Mouse (Mus musculus) frontal cortex, postnatal 25 days (tissue): ENCODE results near the gene Fam229a.
A peak's percentile ranks its signal among the peaks of the same experiment; 100 is the strongest.
"Not testable (repeated sequence)": the region's sequence is repeated elsewhere in the genome, so short reads cannot be mapped to it uniquely, and the experiment has no call there.

ENCODE experiments used
- DNase-seq, 2 experiments: peaks; one replicate each; pipeline ENCODE4 v3.0.0; 2022; ENCODE audit warnings: low spot score in 2 of 2

Gene Fam229a

DNA sequence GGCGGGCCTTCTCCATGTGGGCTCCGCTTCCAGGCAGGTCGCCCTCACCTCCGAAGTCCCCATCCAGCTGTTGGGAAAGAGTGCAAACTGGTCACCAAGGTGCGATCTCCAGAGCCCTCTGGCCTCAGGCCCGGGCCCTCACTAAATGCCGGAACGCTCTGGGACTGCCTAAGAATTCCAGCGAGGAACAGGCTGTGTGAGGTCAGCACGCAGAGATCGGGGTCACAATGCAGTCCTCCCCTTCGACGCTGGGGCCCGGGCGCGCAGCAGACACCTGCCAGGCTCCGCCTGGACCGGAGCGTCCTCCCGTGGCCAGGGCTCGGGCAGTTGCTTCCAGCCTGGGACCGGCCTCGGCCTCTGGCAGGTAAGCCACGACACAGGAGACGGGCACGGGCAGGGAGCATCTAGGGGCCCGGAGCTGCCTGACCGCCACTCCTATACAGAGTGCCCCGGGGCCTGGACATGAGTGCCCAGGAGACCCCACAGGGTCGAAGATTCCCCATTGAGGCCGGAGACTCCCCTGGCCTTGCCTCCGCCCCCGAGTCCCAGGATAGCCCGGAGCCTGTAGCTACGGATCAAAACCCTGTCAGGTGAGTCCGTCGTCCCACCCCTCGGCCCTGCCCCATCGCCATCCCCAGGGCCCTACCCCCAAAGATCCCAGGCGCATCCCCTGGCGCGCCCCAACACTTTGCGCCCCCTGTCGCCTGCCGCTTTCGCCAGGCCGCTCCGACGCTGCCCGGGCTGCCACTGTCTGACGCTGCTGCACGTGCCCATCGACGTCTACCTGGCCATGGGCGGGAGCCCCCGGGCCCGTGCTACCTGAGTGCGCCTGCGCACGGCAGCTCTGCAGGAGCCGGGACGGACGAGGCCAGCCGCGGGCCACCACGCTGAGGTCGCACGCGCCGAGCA lies at the start of gene Fam229a, which contains the start of gene Tssk3:
Gene Fam229a, plus strand, starts transcription at position 219 of the 909 bp plus-strand sequence.
Gene Tssk3, minus strand, starts transcription at position 51 of the 909 bp plus-strand sequence.
- no peak for DNase-seq

GRCm38 (mm10) chr4:129447360-129447759 lies 43.6 kb upstream of the Fam229a start:
- DNase-seq, result no peak

- DNase-seq, result no peak
These were observed 43.0 kb upstream of the Fam229a start for GRCm38 (mm10) chr4:129447778-129448563.

GRCm38 (mm10) chr4:129448713-129449112 lies 42.3 kb upstream of the Fam229a start:
- no peak for DNase-seq

DNA sequence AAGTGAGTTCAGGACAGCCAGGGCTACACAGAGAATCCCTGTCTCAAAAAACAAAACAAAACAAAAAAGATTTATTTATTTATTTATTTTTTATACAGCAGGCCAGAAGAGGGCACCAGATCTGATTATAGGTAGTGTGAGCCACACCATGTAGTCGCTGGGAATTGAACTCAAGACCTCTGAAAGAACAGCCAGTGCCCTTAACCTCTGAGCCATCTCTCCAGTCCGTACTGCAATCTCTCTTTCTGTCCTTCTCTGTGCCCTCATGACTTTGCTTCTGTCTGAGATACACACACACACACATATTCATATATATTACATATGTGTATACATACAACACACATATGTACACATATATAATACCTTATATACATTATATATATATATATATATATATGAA lies 40.1 kb upstream of the Fam229a start:
- DNase-seq, result no peak

DNA sequence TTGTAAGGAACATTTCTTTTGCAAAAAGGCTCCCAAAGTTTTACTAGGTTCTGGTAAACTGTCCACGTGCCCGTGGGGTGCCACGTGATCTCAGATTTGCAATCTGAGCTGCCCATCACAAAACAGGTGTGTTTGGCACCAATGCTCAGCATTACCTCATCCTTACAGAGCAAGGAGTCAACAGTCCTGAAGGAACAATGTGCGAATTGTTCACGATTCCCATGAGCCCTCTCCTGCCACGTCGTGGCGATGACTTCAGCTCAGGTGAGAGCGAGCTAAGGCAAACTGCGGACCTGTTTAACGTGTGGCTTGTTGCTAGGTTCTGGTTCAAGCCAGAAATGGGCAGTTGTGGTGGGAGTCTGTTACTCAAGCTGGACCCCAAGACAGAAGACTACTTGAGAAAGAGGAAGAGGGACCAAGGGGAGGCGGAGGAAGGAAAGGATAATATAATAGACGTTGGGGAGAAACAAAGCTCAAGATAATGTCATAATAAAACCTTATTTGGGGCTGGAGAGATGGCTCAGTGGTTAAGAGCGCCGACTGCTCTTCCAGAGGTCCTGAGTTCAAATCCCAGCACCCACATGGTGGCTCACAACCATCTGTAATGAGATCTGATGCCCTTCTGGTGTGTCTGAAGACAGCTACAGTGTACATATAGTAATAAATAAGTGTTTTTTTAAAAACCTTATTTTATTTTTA lies 39.4 kb upstream of the Fam229a start:
- no peak for DNase-seq

DNA sequence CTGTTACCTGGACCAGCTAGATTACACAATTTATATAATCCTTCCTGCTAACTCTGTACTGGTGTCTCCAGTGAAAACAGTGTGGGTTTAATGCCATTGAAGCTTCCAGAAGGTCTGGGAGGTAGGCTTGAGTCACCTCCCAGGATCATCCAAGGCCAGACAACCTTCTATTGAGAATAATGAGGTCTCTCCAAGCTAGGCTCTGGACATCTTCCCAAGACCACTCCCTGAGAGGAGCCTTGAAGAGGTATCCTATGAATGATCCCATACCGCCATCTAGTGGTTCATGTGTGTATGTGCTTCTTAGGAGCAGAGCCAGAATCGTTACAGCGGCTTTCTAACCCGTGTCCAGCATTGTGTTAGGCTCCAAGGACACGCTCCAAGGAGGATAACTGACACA lies 35.7 kb upstream of the Fam229a start:
- peak; percentile 27 to 58 for DNase-seq

- DNase-seq, result no peak
These were observed 34.9 kb upstream of the Fam229a start for GRCm38 (mm10) chr4:129456126-129456525.

DNA sequence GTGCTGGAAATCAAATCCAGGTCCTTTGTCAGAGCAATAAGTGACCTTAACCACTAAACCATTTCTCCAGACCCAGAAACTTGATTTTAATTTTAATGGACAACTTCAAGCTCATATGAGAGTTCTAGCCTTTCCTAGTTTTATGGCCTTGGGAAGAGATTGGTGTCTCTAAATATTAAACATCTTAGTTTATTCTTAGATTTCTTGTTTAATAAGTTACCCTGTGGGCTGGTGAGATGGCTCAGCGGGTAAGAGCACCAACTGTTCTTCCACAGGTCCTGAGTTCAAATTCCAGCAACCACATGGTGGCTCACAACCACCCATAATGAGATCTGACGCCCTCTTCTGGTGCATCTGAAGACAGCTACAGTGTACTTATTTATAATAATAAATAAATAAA lies 33.7 kb upstream of the Fam229a start:
- not testable (repeated sequence) for DNase-seq

DNA sequence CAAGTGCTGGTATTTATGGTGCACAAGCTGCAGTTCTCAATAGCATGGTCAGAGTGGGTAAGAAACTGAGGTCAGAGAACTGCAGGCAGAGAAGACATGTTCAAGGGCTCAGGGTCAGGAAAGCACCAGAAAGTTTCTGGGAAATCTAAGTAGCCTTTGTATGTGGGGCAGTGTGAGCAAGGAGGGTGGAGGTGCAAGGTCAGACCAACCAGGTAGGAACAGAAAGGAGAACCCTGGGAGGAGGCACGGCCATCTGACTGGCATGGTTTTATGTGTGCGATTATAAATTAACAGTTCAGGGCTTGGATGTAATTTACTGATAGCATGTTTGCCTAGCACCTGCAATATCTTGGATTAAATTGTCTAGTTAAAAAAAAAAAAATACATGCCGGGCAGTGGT lies 31.3 kb upstream of the Fam229a start:
- DNase-seq, result no peak

- no peak for DNase-seq
These were observed 30.2 kb upstream of the Fam229a start for GRCm38 (mm10) chr4:129460827-129461182.

- DNase-seq, result peak; percentile 98 to 99
These were observed 29.6 kb upstream of the Fam229a start, which contains the start of gene Bsdc1 for GRCm38 (mm10) chr4:129461183-129461960. Gene Bsdc1 (plus strand): TSS chr4:129461581.

DNA sequence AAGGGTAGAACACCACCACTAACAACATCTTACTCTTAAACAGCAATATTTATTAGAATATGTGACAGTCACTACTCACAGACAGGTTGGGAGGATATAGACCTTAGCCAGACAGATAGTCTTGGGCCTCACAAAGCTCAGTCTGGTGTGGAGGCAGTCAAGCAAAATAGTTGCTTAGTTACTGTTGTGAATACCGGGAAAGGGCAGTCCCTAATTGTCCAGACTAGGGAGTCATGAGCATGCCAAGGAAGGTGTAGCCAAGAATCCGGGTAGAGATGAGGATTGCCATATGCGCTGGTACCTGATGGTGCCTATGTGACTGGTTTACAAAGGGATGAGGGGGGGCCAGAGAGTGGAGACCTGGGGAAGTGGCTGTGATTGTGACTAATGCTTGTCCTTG lies 28.9 kb upstream of the Fam229a start:
- no peak for DNase-seq

- no peak for DNase-seq
These were observed 27.6 kb upstream of the Fam229a start for GRCm38 (mm10) chr4:129463097-129464059.

GRCm38 (mm10) chr4:129464286-129464815 lies 26.6 kb upstream of the Fam229a start:
- no peak for DNase-seq

- no peak for DNase-seq
These were observed 14.9 kb upstream of the Fam229a start for GRCm38 (mm10) chr4:129476047-129476446.

DNA sequence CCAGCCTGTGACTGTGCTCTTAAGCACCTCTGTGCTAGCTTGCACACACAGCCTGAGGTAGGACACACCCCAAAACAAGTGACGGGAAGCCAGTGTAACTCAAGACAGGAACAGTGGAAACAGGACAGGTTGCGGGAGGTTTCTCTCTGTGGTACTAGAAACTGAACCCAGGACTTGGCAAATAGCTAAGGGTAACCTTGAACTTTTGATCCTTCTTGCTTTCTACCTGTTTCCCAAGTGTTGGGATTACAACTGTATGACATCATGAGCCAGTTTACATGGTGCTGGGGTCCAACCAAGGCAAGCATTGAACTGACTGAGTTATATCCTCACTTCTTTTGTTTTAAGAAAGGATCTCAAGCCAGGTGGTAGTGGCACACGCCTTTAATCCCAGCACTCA lies 11.1 kb upstream of the Fam229a start:
- DNase-seq, result no peak

DNA sequence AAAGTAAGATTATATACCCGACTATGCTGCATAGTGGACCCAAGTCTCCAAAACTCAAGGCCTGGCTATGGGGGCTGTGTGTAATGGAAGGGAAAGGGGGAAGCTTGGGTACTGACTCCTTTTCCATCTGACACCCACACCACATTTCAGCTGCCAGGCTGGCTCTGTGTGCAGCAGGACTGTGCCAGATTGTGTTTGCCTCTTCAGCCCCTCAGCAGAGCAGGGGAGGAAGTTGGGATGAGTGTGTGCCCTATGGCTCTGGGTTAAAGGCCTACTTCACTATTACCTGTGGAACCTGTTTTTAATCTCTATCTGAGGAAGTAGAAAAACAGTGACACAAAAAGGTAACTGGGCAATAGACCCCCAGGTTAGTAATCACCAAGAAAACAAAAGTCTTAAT lies 9.9 kb upstream of the Fam229a start:
- no peak for DNase-seq

DNA sequence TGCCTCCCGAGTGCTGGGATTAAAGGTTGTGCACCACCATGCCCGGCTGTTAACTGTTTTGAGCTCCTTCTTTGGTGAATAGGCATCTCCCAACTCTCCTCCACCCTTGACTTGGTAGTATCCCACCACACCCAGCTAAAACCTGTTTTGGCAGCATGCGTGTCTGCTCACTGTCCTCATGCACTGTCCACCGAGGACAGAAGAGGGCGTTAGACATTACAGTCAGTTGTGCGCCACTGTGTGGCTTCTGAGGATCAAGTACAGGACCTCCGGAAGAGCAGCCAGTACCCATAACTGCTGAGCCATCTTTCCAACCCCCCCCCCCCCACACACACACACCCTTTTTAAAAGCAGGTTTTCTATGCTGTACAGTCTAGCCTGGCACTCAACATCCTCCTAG lies 3.7 kb downstream of the Fam229a start:
- DNase-seq, result no peak
